Mouse (Mus musculus) erythroid progenitor cell, adult 5-6 weeks (primary cell): ENCODE results near the gene Calml3. TPM values are rescaled to one million over a fixed set of nuclear protein-coding genes. Genes with fewer than 3 reads are reported as not detected.

ENCODE experiments used
- ATAC-seq: replicated peaks from 2 replicates; pipeline ENCODE4 v1.8.0; 2016; ENCODE audit warnings: moderate number of reproducible peaks, mild to moderate bottlenecking, moderate TSS enrichment, inconsistent platforms; ENCODE audit not compliant: poor library complexity, low FRiP score, severe bottlenecking
- total RNA-seq, 2 experiments: library from RNA; stranded (forward) in 1 of 2; stranded (reverse) in 1 of 2; fragments of 150-400 nt in 1 of 2; fragments of 186-747, 209-891 nt in 1 of 2; gene quantifications; 2 replicates each; pipeline versions ENCODE4 v1.2.3 to v1.2.4; 2015 to 2017; ENCODE audit warnings: low replicate concordance in 2 of 2

Calml3 gene
- total RNA-seq (2015; ENCODE audit: low replicate concordance) (not detected in 2 replicates), total RNA-seq (2017; ENCODE audit: low replicate concordance) (not detected in 2 replicates)

- ATAC-seq = 0 out of 2 replicates have a peak, but pooled peaks have one; percentile 25
Measured at GRCm38 (mm10) chr13:3804186-3804585, at the start of gene Calml3. TSS of gene Calml3 (minus strand) at chr13:3804316.

GRCm38 (mm10) chr13:3850330-3850729 is 46.2 kb upstream of the Calml3 start:
- no peak for ATAC-seq

GRCm38 (mm10) chr13:3840662-3841061 is 36.5 kb upstream of the Calml3 start:
- 0 out of 2 replicates have a peak, but pooled peaks have one; percentile 26 for ATAC-seq

GRCm38 (mm10) chr13:3837312-3837807 is 33.2 kb upstream of the Calml3 start, which contains the start of gene Calm4:
TSS of gene Calm4 (plus strand) at chr13:3837757.
- 0 out of 2 replicates have a peak, but pooled peaks have one; percentile 26 for ATAC-seq

GRCm38 (mm10) chr13:3833644-3834043 is 29.5 kb upstream of the Calml3 start:
- 0 out of 2 replicates have a peak, but pooled peaks have one; percentile 13 for ATAC-seq

GRCm38 (mm10) chr13:3832450-3832849 is 28.3 kb upstream of the Calml3 start:
- no peak for ATAC-seq

- no peak for ATAC-seq
Measured at GRCm38 (mm10) chr13:3831994-3832393, 27.9 kb upstream of the Calml3 start.

- no peak for ATAC-seq
Measured at GRCm38 (mm10) chr13:3831546-3831945, 27.4 kb upstream of the Calml3 start.

GRCm38 (mm10) chr13:3825726-3826125 is 21.6 kb upstream of the Calml3 start:
- no peak for ATAC-seq

- ATAC-seq = no peak
Measured at GRCm38 (mm10) chr13:3822105-3822504, 18.0 kb upstream of the Calml3 start.

GRCm38 (mm10) chr13:3818740-3819076 is 14.6 kb upstream of the Calml3 start:
- ATAC-seq = no peak

GRCm38 (mm10) chr13:3818012-3818739 is 14.1 kb upstream of the Calml3 start:
- no peak for ATAC-seq

GRCm38 (mm10) chr13:3807131-3807827 is 3.2 kb upstream of the Calml3 start:
- no peak for ATAC-seq

GRCm38 (mm10) chr13:3805638-3806037 is 1.5 kb upstream of the Calml3 start:
- no peak for ATAC-seq

- ATAC-seq = no peak
Measured at GRCm38 (mm10) chr13:3805132-3805531, 1.0 kb upstream of the Calml3 start.

GRCm38 (mm10) chr13:3799386-3799785 is 4.7 kb downstream of the Calml3 start:
- ATAC-seq = no peak

GRCm38 (mm10) chr13:3798751-3799150 is 5.4 kb downstream of the Calml3 start:
- ATAC-seq = no peak

- ATAC-seq = no peak
Measured at GRCm38 (mm10) chr13:3796649-3797048, 7.5 kb downstream of the Calml3 start.

GRCm38 (mm10) chr13:3789531-3789930 is 14.6 kb downstream of the Calml3 start:
- ATAC-seq = no peak

- ATAC-seq = peak; percentile 34; the same call in 1 of the 2 replicates
Measured at GRCm38 (mm10) chr13:3788588-3788987, 15.5 kb downstream of the Calml3 start.

- ATAC-seq = no peak
Measured at GRCm38 (mm10) chr13:3787644-3788043, 16.5 kb downstream of the Calml3 start.
